Mouse (Mus musculus) G1E (cell line): Measurements from ENCODE around the gene Itga3. TPM values are rescaled to one million over a fixed set of nuclear protein-coding genes. Genes with fewer than 3 reads are reported as not detected.

ENCODE experiments used
- ATAC-seq: 2 replicates; pipeline ENCODE4 v1.8.0; 2016; ENCODE audit warnings: mild to moderate bottlenecking; ENCODE audit not compliant: insufficient number of reproducible peaks, poor library complexity, low FRiP score, severe bottlenecking; ENCODE audit errors: extremely low read depth
- DNase-seq: peaks from one replicate; pipeline ENCODE4 v3.0.0; 2012; ENCODE audit warnings: low spot score
- H3K27me3 ChIP-seq: 2 replicates; pipeline ENCODE4 v1.6.1; 2012; ENCODE audit warnings: mild to moderate bottlenecking, low read length, inconsistent platforms; ENCODE audit not compliant: insufficient read depth
- H3K36me3 ChIP-seq: replicated peaks from 2 replicates; pipeline ENCODE3; 2012; ENCODE audit warnings: mild to moderate bottlenecking, inconsistent platforms
- H3K4me1 ChIP-seq: 2 replicates; pipeline ENCODE4 v1.6.1; 2012; ENCODE audit warnings: low read depth, low read length, inconsistent platforms, mixed read lengths; ENCODE audit not compliant: insufficient read depth
- H3K4me3 ChIP-seq: 2 replicates; pipeline ENCODE4 v1.5.1; 2012; ENCODE audit warnings: low read depth, mild to moderate bottlenecking, inconsistent platforms, low read length, moderate library complexity, mixed read lengths
- H3K9me3 ChIP-seq: replicated peaks from 2 replicates; pipeline ENCODE4 v1.6.1; 2012; ENCODE audit warnings: inconsistent platforms
- CTCF ChIP-seq: IDR thresholded peaks from 2 replicates; pipeline ENCODE4 v1.5.1; 2012; ENCODE audit warnings: low read depth, low read length, inconsistent platforms, mixed read lengths
- GATA1 ChIP-seq: IDR thresholded peaks from 2 replicates; pipeline ENCODE4 v1.6.1; 2012; ENCODE audit warnings: borderline replicate concordance, low read length, inconsistent platforms, mixed read lengths
- GATA2 ChIP-seq: IDR thresholded peaks from 2 replicates; pipeline ENCODE4 v1.6.1; 2012; ENCODE audit warnings: low read depth, low read length, inconsistent platforms, borderline replicate concordance
- POLR2AphosphoS5 ChIP-seq: IDR thresholded peaks from 2 replicates; pipeline ENCODE4 v1.6.1; 2012; ENCODE audit warnings: low read depth, low read length, inconsistent platforms; ENCODE audit not compliant: insufficient replicate concordance
- TAL1 ChIP-seq: conservative IDR thresholded peaks from 2 replicates; pipeline ENCODE4 v1.6.1; 2012; ENCODE audit warnings: low read depth, low read length, inconsistent platforms, mixed read lengths
- polyA plus RNA-seq: library from polyadenylated mRNA; stranded (reverse); fragments of >175 nt; gene quantifications from 2 replicates; pipeline ENCODE4 v1.2.3, GENCODE M21; 2012
- total RNA-seq, 2 experiments: library from RNA; stranded (forward) in 1 of 2; stranded (reverse) in 1 of 2; fragments of 200-1000 nt in 1 of 2; fragments of >200 nt in 1 of 2; fragmentation: Nextera tagmentation in 1 of 2; gene quantifications; 2 replicates each; pipeline ENCODE4 v1.2.3; 2014 to 2017

Gene Itga3
- total and polyA plus RNA-seq, 3 experiments: 0.27 TPM; not detected in 2

DNA sequence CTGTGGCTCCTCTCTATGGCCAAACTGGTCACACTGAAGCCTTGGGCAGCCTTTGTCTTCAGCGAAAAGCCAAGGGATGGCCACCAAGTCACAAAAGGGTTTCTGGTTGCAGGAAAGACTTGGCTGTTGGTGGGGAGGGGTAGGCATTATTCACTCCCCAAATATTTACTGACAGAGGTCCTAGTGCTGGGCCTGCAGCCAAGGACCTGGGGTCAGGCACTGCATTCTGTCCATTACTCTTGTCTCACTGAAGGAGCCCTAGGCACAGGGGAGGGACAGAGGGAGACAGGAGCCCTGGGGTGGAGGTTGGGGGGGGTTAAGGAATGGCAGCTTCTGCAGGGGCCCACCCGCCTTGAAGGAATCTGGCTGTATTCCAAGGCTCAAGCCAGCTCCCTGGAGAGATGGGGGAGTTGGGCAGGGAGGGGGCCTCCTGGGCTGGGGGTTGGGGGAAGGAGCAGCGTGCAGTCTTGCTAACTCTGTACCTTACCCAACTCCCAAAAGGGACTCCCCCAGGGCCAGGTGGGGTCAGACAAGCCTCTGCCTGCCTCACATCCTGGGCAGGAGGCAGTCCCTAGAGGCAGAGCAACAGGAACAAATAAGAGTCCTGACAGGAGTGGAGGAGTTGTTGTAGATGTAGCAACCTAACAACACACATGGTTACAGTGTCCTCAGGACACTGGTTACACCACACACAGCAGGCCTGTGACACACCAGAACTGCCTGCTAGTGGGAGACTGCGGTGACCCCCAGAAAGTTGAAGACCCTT lies 20.2 kb upstream of the Itga3 start:
- H3K4me1 ChIP-seq: no peaks in the 10 kb centered on the region
- DNase-seq: no peak
- H3K27me3 ChIP-seq: peaks cover 14% of the 10 kb centered on the region
- no peaks in the 10 kb centered on the region for H3K9me3 ChIP-seq
- H3K36me3 ChIP-seq: no peaks in the 10 kb centered on the region
- H3K4me3 ChIP-seq: no peak overlapping the region
- TF ChIP-seq POLR2AphosphoS5 (no peak), GATA2 (no peak), GATA1 (no peak), TAL1 (no peak), CTCF (no peak)
- no peak for ATAC-seq

DNA sequence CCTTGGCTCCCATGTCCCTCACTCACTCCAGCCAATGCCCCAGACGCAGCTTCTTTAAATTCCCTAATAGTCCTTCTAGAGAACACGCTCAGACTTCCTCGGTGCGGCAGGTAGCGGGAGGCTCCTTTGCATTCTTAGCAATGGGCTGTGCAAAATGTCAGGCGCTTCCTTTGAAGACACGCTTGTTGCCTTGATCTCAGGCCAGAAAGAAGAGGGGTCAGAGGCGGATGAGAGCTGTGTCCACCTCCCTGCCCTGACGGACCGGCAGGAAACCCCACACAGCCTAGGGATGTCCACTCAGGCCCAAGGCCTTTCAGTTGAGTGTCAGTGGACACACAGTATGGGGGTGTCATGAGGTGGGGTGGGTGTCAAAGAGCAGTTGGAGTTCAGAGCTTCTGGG lies 19.0 kb upstream of the Itga3 start:
- no peaks in the 10 kb centered on the region for H3K9me3 ChIP-seq
- no peak overlapping the region for H3K4me3 ChIP-seq
- TF ChIP-seq GATA1 (no peak), CTCF (no peak)
- peaks cover 13% of the 10 kb centered on the region for H3K27me3 ChIP-seq
- no peaks in the 10 kb centered on the region for H3K4me1 ChIP-seq
- H3K36me3 ChIP-seq: no peaks in the 10 kb centered on the region
- DNase-seq: no peak
- ATAC-seq: no peak

DNA sequence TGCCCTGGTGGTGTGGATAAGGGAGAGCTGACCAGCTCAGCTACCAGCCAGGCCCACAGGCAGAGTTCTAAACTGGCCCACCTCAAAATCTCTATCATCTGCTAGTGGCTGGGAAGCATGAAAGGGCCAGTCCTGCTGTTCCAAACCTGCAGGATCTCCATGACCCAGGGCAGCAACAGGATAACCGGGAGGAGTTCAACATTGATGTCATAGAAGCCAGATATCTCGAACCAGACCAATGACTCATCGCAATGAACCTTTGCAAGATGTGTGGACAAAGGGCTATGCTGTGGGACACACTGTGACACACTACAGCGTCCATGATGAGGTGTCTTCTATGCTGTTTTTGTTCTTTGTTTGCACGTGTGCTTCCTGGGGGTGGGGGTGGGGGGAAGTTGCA lies 16.5 kb upstream of the Itga3 start:
- no peaks in the 10 kb centered on the region for H3K4me1 ChIP-seq
- peaks cover 12% of the 10 kb centered on the region for H3K27me3 ChIP-seq
- no peak overlapping the region for H3K4me3 ChIP-seq
- DNase-seq (no peak), ATAC-seq (no peak)
- no peak for TF ChIP-seq GATA2
- TF ChIP-seq POLR2AphosphoS5: no peak
- no peak for TF ChIP-seq TAL1
- no peak for TF ChIP-seq CTCF
- no peaks in the 10 kb centered on the region for H3K36me3 ChIP-seq
- no peaks in the 10 kb centered on the region for H3K9me3 ChIP-seq

DNA sequence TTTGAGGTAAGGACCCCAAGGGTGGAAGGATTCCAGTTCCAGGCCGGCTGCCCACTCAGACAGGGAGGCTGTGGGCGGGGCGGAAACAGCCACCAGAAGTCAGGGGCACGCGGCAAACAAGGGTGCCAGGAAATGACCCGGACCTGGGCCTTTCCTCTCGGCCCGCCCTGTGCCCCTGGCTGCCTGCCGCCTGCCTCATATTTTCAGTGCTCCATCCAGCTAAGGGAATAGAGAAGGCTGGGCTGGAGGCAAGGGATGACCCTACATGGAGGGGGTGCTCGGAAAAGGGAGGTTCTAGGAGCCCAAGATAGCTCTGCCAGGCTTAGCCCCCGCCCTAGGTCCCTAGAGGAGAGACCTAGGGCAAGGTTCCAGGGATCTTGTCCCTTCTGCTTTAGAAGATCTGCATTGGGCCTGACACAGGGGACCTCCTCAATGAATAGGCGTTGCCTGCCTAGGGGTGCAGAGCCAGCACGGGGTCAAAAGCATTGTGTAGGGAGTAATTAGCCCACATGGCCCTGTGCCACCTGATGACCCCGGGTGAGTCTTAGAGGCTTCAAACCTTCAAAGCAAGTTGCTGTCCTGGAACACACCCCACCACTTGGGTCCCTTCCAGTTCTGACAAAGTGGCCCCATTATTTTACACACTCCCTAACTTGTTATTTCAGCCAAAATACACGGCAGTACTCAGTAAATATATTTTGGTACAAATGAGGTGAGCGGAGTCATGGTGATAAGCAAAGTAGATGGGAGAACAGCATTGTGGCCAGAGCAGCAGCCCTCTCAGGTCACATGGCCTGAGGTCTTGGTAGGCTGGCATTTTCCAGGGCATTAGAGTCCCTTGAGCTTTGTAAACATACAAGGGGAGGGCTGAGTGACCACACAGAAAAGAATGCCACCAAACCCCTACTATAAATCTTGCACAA lies 12.5 kb upstream of the Itga3 start:
- TF ChIP-seq TAL1 (no peak), GATA1 (no peak), POLR2AphosphoS5 (no peak), CTCF (no peak)
- DNase-seq: no peak
- Histone ChIP-seq H3K9me3 (no peaks in the 10 kb centered on the region), H3K4me3 (no peak overlapping the region), H3K36me3 (no peaks in the 10 kb centered on the region), H3K27me3 (peaks cover 18% of the 10 kb centered on the region), H3K4me1 (no peaks in the 10 kb centered on the region)
- ATAC-seq: no peak

DNA sequence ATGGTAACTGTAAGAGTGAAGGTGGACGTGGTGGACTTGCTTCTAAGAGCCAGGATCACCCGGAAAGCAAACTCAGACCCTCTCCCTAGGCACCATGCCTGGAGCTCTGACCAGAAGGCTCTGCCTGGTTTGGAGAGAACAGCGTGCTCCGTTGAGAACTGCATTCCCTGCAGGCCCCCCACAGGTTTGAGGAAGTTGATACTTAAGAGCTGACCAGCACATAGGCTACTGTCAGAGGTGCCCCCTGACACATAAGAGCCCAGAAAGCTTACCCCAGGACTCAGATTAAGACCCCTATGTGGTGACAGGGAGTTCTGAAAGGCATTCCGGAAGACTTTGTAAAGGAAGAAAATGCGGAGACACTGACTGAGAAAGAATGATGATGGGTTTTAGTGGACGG lies 11.7 kb upstream of the Itga3 start:
- no peak overlapping the region for H3K4me3 ChIP-seq
- ATAC-seq (no peak), DNase-seq (no peak)
- no peaks in the 10 kb centered on the region for H3K36me3 ChIP-seq
- no peaks in the 10 kb centered on the region for H3K9me3 ChIP-seq
- no peaks in the 10 kb centered on the region for H3K4me1 ChIP-seq
- peaks cover 18% of the 10 kb centered on the region for H3K27me3 ChIP-seq
- TF ChIP-seq CTCF (no peak), GATA1 (no peak), POLR2AphosphoS5 (no peak), GATA2 (no peak), TAL1 (no peak)

DNA sequence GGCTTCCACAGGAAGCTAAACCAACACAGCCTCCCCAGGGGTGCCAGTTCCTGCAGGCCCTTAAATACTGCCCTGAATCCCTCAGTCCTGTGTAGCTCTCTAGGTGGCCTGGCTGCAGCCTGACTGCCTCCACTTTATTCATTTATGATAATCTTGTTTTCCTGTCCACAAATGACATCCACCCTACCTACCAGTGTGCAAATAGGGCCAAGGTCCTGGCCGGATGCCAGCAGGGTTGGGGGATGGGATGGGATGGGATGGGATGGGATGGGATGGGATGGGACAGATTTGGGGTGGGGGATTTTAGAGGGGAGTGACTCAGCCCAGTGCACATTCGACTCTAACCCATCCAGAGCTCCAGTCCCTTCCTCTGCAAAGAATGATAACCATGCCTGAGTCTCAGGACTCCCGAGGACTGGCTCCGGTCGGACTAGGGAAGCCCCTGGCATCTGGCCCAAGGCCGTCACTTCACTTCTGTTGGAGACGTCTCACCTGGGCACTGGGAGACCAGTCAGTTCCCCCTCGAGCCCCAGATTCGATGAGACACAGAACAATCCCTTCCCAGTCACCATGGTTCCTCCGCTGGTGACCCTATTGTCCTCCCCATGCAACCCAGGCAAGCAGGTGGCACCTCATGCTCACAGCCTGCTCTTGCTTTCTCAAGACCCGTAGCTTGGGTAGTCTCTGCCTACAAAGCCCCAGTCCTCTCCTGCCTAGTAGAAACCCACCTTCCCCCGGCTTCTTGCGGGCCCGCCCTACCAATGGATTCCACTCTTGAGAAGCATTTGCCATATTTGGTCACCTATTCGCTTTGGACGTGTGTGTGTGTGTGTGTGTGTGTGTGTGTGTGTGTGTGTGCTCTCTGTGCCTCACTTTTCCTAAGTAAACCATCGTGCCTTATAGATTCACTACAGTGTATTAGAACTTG lies 11.0 kb upstream of the Itga3 start:
- Histone ChIP-seq H3K36me3 (no peaks in the 10 kb centered on the region), H3K4me3 (no peak overlapping the region), H3K9me3 (no peaks in the 10 kb centered on the region), H3K27me3 (peaks cover 18% of the 10 kb centered on the region), H3K4me1 (no peaks in the 10 kb centered on the region)
- no peak for ATAC-seq
- no peak for TF ChIP-seq GATA1
- TF ChIP-seq GATA2: no peak
- no peak for TF ChIP-seq TAL1
- no peak for TF ChIP-seq CTCF
- TF ChIP-seq POLR2AphosphoS5: no peak
- no peak for DNase-seq
